Mouse (Mus musculus) E14TG2a.4 (cell line): ENCODE results near the gene Zfp329.

ENCODE experiments used
- CTCF ChIP-seq: conservative IDR thresholded peaks from 2 replicates; pipeline ENCODE4 v1.5.1; 2014; ENCODE audit warnings: low read length
- NANOG ChIP-seq: IDR thresholded peaks from 2 replicates; pipeline ENCODE4 v1.6.1; 2014; ENCODE audit warnings: borderline replicate concordance, low read length, mixed read lengths
- POU5F1 ChIP-seq: IDR thresholded peaks from 2 replicates; pipeline ENCODE4 v1.6.1; 2014; ENCODE audit warnings: low read length, borderline replicate concordance

GRCm38 (mm10) chr7:12788025-12788424, 30.6 kb downstream of the Zfp329 start:
- TF ChIP-seq CTCF (no peak), NANOG (no peak), POU5F1 (no peak)
